Mouse (Mus musculus) ovary, adult 18-20 months (tissue): ENCODE results near the gene Ifitm5.

Experiments used
- DNase-seq: peaks from one replicate; pipeline ENCODE4 v3.0.0; 2022; ENCODE audit warnings: low spot score, mixed read lengths

Gene Ifitm5

DNA sequence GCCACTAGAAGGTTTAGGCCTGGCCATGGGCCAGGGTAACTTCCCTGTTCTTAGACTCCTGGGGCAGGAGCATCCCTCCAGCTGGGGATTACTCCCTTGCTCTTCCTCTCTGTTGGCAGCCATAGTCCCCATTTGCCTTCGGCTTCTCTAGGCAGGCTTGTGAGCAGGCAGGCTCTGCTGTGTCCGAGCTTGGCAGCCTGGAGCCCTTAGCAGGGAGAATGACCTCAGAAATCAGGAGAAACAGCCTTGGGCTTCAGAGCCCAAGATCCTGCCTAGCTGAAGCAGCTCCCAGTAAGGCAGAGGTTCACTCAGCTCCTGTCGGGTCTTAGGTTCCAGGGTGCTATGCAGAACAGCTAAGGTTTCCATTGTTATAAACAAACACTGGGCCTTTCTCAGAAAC, 51.0 kb downstream of the Ifitm5 start:
- DNase-seq: no peak
